Mouse (Mus musculus) kidney, embryonic 14.5 days (tissue): Measurements from ENCODE around the gene Arhgef17. TPM values are rescaled to one million over a fixed set of nuclear protein-coding genes. Genes with fewer than 3 reads are reported as not detected.

ENCODE experiments used
- ATAC-seq: fragments of 200-750 bp; cut with Nextera tagmentation; 2 replicates; pipeline ENCODE4 v1.8.0; 2017; ENCODE audit warnings: moderate number of reproducible peaks, mild to moderate bottlenecking, moderate TSS enrichment, moderate library complexity; ENCODE audit not compliant: low FRiP score, low TSS enrichment
- H3K27ac ChIP-seq: fragments of 300-500 bp; sonication (generic); 2 replicates; pipeline ENCODE4 v1.5.1; 2014; ENCODE audit warnings: low read depth, mild to moderate bottlenecking, low read length, moderate library complexity, mixed read lengths
- H3K27me3 ChIP-seq: fragments of 300-500 bp; sonication (generic); 2 replicates; pipeline ENCODE4 v1.6.1; 2014; ENCODE audit warnings: mild to moderate bottlenecking, low read length; ENCODE audit not compliant: control insufficient read depth, insufficient read depth
- H3K36me3 ChIP-seq: fragments of 300-500 bp; sonication (generic); 2 replicates; pipeline ENCODE4 v1.6.1; 2014; ENCODE audit warnings: low read length, mixed read lengths; ENCODE audit not compliant: control insufficient read depth, insufficient read depth
- H3K4me1 ChIP-seq: fragments of 300-500 bp; sonication (generic); 2 replicates; pipeline ENCODE4 v1.6.1; 2014; ENCODE audit warnings: low read length, mixed read lengths; ENCODE audit not compliant: control insufficient read depth, insufficient read depth
- H3K4me2 ChIP-seq: fragments of 300-500 bp; sonication (generic); replicated peaks from 2 replicates; pipeline ENCODE4 v1.6.1; 2014; ENCODE audit warnings: low read depth, mild to moderate bottlenecking, low read length
- H3K4me3 ChIP-seq: fragments of 300-500 bp; sonication (generic); 2 replicates; pipeline ENCODE4 v1.5.1; 2014; ENCODE audit warnings: mild to moderate bottlenecking, low read length
- H3K9ac ChIP-seq: fragments of 300-500 bp; sonication (generic); 2 replicates; pipeline ENCODE4 v1.6.1; 2014; ENCODE audit warnings: low read depth, mild to moderate bottlenecking, low read length, moderate library complexity
- H3K9me3 ChIP-seq: fragments of 300-500 bp; sonication (generic); 2 replicates; pipeline ENCODE4 v1.6.1; 2016; ENCODE audit warnings: low read length; ENCODE audit not compliant: control insufficient read depth
- WGBS: fragments of 180-500 bp; shearing (Covaris S2); extraction: QIAGEN DNeasy Blood & Tissue Kit; methylation state at CpG from one replicate; pipeline ENCODE4 v1.1.7; 2014; 5-methylcytosine and 5-hydroxymethylcytosine counted together
- polyA plus RNA-seq: library from polyadenylated mRNA; unstranded; fragments of >200 nt; fragmentation: Nextera tagmentation; extraction: Ambion mirVana; gene quantifications from 2 replicates; pipeline ENCODE4 v1.2.1, GENCODE M21; 2014

The Arhgef17 gene
- polyA plus RNA-seq, 1 experiment from 2014 or later, result 15.5 TPM

- no peak for ATAC-seq
- Histone ChIP-seq H3K4me3 (no peak overlapping the region), H3K27ac (no peak overlapping the region), H3K4me2 (no peak overlapping the region), H3K9ac (no peak overlapping the region), H3K27me3 (no peaks in the 10 kb centered on the region), H3K4me1 (no peaks in the 10 kb centered on the region), H3K36me3 (peaks cover 19% of the 10 kb centered on the region), H3K9me3 (no peaks in the 10 kb centered on the region)
- 89% methylated on average over 6 of the region's 6 CpGs for WGBS
Measured at GRCm38 (mm10) chr7:100839632-100840402, 92.1 kb downstream of the Arhgef17 start.

GRCm38 (mm10) chr7:100837701-100838100, 94.2 kb downstream of the Arhgef17 start:
- Histone ChIP-seq H3K4me2 (no peak overlapping the region), H3K9me3 (no peaks in the 10 kb centered on the region), H3K27me3 (no peaks in the 10 kb centered on the region), H3K36me3 (peaks cover 24% of the 10 kb centered on the region), H3K27ac (no peak overlapping the region), H3K9ac (no peak overlapping the region), H3K4me1 (no peaks in the 10 kb centered on the region), H3K4me3 (no peak overlapping the region)
- ATAC-seq, result no peak
- WGBS, result 54% methylated on average over 1 of the region's 1 CpGs

- 89% methylated on average over 10 of the region's 10 CpGs for WGBS
- Histone ChIP-seq H3K4me1 (no peaks in the 10 kb centered on the region), H3K9me3 (no peaks in the 10 kb centered on the region), H3K4me3 (no peak overlapping the region), H3K9ac (no peak overlapping the region), H3K36me3 (peaks cover 24% of the 10 kb centered on the region), H3K27ac (no peak overlapping the region), H3K4me2 (no peak overlapping the region), H3K27me3 (no peaks in the 10 kb centered on the region)
- ATAC-seq, result no peak
Measured at GRCm38 (mm10) chr7:100836657-100837056, 95.2 kb downstream of the Arhgef17 start.

- ATAC-seq, result no peak
- Histone ChIP-seq H3K9me3 (no peaks in the 10 kb centered on the region), H3K36me3 (peaks cover 24% of the 10 kb centered on the region), H3K27me3 (no peaks in the 10 kb centered on the region), H3K4me2 (no peak overlapping the region), H3K4me1 (no peaks in the 10 kb centered on the region), H3K4me3 (no peak overlapping the region), H3K27ac (no peak overlapping the region), H3K9ac (no peak overlapping the region)
- WGBS, result 82% methylated on average over 6 of the region's 6 CpGs
Measured at GRCm38 (mm10) chr7:100835711-100836110, 96.2 kb downstream of the Arhgef17 start.

- Histone ChIP-seq H3K4me1 (no peaks in the 10 kb centered on the region), H3K27ac (no peak overlapping the region), H3K27me3 (no peaks in the 10 kb centered on the region), H3K9ac (no peak overlapping the region), H3K4me2 (no peak overlapping the region), H3K4me3 (no peak overlapping the region), H3K9me3 (no peaks in the 10 kb centered on the region), H3K36me3 (peaks cover 24% of the 10 kb centered on the region)
- WGBS, result 80% methylated on average over 7 of the region's 7 CpGs
- no peak for ATAC-seq
Measured at GRCm38 (mm10) chr7:100835168-100835567, 96.7 kb downstream of the Arhgef17 start.

GRCm38 (mm10) chr7:100833859-100834258, 98.0 kb downstream of the Arhgef17 start:
- no peak overlapping the region for H3K4me3 ChIP-seq
- no peaks in the 10 kb centered on the region for H3K9me3 ChIP-seq
- no peak overlapping the region for H3K4me2 ChIP-seq
- no peak for ATAC-seq
- H3K36me3 ChIP-seq, result peaks cover 24% of the 10 kb centered on the region
- no peaks in the 10 kb centered on the region for H3K4me1 ChIP-seq
- H3K9ac ChIP-seq, result no peak overlapping the region
- H3K27me3 ChIP-seq, result no peaks in the 10 kb centered on the region
- WGBS, result 83% methylated on average over 1 of the region's 1 CpGs
- H3K27ac ChIP-seq, result no peak overlapping the region

- no peak overlapping the region for H3K27ac ChIP-seq
- H3K4me3 ChIP-seq, result no peak overlapping the region
- no peak overlapping the region for H3K9ac ChIP-seq
- no peak overlapping the region for H3K4me2 ChIP-seq
- no peak for ATAC-seq
- no peaks in the 10 kb centered on the region for H3K27me3 ChIP-seq
- no peaks in the 10 kb centered on the region for H3K4me1 ChIP-seq
- H3K36me3 ChIP-seq, result peaks cover 7% of the 10 kb centered on the region; the same call in 1 of the 2 replicates
- no peaks in the 10 kb centered on the region for H3K9me3 ChIP-seq
- 91% methylated on average over 2 of the region's 2 CpGs for WGBS
Measured at GRCm38 (mm10) chr7:100828549-100828948, 103.4 kb downstream of the Arhgef17 start.

GRCm38 (mm10) chr7:100824661-100825060, 107.2 kb downstream of the Arhgef17 start:
- WGBS, result 92% methylated on average over 3 of the region's 3 CpGs
- H3K9ac ChIP-seq, result no peak overlapping the region
- peaks cover 7% of the 10 kb centered on the region; the same call in 1 of the 2 replicates for H3K36me3 ChIP-seq
- H3K27ac ChIP-seq, result no peak overlapping the region
- no peaks in the 10 kb centered on the region for H3K27me3 ChIP-seq
- ATAC-seq, result no peak
- no peaks in the 10 kb centered on the region for H3K4me1 ChIP-seq
- no peaks in the 10 kb centered on the region for H3K9me3 ChIP-seq
- no peak overlapping the region for H3K4me2 ChIP-seq
- H3K4me3 ChIP-seq, result no peak overlapping the region
